Mouse (Mus musculus) mesoderm, embryonic 11.5 days (tissue): ENCODE measurements around the gene Btnl1.

Experiments used
- DNase-seq: peaks from one replicate; pipeline ENCODE4 v3.0.0-alpha.2; 2012; ENCODE audit warnings: low read depth, low spot score

Btnl1 gene

DNA sequence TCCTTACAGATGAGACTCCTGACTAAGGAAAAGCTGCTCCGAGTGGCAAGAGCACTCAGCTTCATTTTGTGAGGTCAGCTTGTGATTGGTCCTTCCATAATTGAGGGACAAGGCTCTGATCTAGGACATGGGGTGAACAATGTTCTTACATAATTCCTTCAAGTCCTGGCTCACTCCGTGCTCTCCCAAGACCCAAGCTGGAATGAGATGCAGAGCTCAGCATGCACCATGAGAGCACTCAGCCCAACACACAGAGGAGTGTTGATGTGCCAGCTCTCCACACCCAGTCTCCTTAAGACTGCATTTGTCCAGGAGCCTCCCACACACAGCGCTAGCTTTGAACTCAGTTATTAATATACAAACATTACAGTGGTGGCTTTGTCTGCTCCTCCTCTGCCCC, 7.8 kb downstream of the Btnl1 start:
- DNase-seq, result no peak

DNA sequence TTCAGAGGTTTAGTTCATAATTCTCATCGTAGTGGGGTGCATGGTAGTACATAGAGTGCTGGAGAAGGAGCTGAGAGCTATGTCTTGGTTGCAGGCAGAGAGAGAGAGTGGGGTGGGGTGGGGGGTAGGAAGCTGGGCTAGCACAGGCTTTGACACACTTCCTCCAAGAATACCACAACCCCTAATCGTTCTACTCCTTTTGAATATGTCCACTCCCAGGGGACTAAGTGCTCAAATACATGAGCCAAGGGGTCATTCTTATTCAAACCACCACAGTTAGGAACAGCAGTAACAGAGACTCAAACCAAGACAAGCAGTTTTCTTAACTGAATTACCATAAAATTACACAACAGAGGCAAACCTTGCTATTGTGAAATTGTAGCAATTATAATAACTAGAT, 9.7 kb downstream of the Btnl1 start:
- DNase-seq, result no peak

DNA sequence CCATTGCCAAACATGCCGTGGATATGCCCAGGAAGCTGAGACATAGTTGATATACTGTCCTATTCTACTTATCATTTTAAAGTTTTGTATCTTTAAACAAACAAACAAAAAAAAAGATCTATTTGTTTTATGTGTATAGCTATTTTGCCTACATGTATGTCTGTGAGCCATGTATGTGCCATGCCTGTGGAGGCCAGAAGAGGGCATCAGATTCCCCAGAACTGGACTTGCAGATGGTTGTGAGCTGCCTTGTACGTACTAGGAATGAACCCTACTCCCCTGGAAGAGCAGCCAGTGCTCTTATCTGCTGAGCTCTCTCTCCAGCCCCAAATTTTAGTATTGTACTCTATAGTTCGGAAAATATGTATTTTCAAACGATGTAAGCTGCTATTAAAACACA, 11.6 kb downstream of the Btnl1 start:
- DNase-seq, result peak; percentile 13

- no peak for DNase-seq
Measured at GRCm38 (mm10) chr17:34391507-34391906, 14.6 kb downstream of the Btnl1 start.

GRCm38 (mm10) chr17:34392321-34392720, 15.4 kb downstream of the Btnl1 start:
- DNase-seq, result peak; percentile 18

GRCm38 (mm10) chr17:34397357-34397756, 20.4 kb downstream of the Btnl1 start:
- DNase-seq, result no peak

DNA sequence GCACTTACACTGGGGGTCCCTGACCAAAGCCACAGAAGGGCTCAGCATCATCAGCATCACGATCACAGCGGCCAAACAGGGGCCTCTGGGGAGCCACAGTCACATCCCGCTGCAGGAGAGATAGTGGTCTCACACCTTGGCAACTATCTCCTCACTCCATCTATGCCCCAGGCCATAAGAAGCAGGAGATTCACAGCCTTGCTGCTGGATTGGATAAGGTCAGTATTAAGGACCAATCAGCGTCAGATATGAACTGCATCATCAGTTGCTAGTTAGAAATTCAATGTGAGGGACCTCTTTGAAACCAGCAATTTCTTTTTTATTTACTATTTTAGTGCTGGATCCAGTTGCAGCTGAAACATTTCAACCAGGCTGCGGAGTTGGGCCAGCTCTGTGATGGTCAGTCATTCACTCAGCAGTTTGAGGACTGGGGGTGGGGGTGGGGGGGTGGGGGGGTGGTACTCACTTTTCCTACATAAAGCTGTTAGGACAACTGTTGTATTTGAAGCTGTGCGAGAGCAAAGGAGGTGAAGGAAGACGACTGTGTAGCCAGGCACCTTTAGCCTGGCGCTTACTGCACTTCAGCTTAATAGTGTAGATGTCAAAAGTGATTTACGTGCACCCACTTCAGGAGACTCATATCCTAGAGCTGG, 21.3 kb downstream of the Btnl1 start:
- DNase-seq, result peak; percentile 85

DNA sequence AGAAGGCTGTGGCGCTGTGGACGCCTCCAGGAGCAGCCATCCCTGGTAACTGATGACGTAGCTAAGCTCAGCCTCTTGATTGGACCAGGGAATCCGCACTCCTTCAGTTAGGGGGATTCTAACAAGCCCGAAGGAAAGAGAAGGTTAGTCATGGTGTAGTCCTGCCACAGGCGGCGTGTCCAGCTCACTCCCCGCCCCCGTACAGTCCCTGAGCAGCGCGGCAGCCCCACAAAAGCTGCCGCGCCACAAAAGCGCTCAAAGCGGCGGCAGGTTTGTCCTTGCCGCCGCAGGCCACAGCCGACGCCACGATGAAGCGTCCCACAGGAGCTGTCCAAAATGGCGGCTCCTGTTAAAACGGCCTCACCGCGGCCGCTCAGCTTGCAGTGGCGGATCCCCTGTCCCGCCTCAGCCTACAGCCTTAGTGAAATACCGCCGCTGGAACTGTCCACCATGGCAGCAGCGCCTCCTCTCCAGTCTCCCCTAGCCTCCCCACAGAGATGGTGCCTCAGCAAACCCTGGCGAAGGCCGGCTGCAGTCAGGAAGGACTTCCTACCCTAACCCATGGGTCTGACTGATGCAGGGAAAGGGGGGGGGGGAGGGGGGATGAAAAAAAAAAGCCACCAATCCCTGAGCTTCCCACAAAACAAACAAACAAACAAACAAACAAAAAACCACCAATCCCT, 21.9 kb downstream of the Btnl1 start, which contains the start of gene BC051142:
Gene BC051142, plus strand, starts transcription at position 110 of the 683 bp plus-strand sequence.
- peak; percentile 91 for DNase-seq

DNA sequence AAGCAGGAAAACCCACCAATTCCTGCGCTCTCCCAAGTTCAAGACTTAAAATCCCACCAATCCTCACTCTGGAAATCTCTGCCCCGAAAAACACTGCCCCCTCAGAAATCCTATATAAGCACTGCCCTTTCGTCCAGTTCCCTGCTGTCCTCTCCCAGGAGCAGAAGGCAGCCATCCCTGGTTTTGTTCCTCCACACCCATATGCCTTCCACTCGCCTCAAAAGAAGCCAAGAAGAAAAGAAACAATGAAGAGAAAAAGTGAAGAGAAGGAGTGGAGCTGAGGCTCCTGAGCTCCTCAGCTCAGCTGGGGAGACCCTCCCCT, 22.4 kb downstream of the Btnl1 start:
- DNase-seq, result peak; percentile 9

- DNase-seq, result peak; percentile 67
Measured at GRCm38 (mm10) chr17:34411117-34411516, 34.2 kb downstream of the Btnl1 start.

GRCm38 (mm10) chr17:34420014-34420413, 43.1 kb downstream of the Btnl1 start:
- no peak for DNase-seq

DNA sequence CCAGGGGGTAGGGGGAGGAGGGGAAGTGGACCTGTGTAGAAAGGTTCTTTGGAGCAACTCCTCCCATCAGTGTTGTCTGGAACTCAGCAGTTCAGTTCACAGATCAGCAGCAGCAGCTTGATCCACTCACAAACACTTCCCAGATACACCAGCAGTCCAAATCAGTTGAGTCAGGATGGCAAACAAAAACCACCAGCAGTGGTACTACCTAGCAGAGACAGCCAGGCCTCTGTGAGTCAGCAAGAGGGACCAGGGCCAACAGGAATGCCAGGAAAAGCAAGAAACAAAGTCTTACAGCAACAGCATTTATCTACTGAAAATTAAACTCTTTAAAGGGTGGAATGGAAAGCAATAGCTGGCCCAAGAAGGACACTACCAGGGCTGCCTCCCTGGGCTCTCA, 50.7 kb downstream of the Btnl1 start:
- no peak for DNase-seq
